Mouse (Mus musculus): Measurements from ENCODE around the gene Hsf2bp.

The Hsf2bp gene

DNA sequence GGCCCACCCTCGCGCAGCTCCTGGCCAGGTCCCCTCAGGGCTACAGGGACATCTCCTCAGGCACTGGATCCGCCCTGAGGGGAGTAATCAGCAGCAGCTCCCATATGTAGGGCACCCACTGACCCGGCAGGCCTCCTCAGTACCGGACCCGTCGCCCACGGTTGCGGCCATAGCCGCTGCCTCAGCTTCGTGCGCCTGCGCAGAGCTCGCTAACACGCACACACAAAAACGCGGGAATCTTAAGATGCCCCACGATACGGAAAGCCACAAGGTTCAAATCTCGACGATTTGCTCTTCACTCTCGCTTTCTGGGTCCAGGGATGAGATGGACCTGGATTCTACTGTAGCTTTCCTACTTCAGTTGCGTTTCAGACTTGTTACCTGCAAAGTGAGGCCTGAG lies 1.8 kb downstream of the Hsf2bp start:
- no peak for DNase-seq (ENCODE audit: low spot score in 2 of 2)

DNA sequence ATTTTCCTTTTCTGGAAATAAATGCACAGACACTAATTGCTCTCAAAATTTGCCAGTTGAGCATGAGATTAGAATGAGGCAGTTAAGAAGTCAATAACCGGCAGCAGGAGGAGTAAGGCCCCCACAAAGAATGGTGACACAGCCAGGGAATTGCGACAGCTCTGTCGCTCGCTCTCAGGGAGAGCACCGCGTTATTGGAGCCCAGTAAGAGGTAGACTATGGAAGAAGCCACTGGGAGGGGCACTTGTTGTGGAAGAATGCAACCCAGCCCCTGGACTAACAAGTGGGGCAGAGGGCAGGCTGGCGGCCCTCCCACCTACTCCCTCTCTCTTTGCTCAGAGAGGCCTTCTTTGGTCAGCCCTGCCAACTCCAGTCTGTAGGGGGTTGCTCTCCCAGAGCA lies 4.5 kb downstream of the Hsf2bp start:
- DNase-seq (ENCODE audit: low spot score in 2 of 2), result no peak

DNA sequence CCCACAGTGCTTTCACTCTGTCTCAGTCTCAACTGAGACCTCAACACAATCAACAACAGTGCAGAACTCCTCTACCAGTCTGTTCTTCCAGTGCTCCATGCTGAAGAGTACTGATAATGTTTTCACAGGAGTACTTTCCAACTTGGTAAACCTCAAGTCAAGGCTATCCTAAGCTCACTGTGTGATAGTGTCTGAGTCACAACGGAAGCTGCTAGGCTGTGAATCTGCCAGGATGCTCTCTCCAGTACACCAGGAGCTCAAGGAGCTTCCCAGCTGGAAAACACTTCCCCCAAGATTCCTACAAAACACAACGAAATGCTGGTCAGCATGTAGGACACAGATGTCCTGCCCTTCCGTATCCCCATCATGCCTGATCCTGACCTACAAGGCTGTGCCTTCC lies 7.8 kb downstream of the Hsf2bp start:
- DNase-seq (ENCODE audit: low spot score in 2 of 2), result no peak

DNA sequence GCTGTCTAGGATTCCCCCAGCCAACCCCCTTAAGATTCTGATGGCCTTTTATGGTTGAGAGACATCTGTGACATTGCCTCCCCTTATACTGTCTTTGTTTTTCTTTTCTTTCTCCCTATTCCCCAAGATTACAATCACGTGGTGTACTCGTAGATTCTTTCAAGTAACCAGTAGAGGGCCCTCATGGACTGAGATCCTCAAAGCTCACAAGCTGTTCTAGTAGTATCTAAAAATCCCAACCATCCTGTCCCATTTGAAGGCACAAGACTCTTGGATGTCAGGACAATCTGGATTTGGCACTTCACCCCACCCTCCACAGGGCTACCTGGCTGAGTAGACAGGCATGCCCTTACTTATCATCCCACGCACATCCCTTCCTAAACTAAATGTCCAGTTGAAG lies 8.5 kb downstream of the Hsf2bp start:
- peak in 1 of 2 experiments; percentile 26 for DNase-seq (ENCODE audit: low spot score in 2 of 2)

DNA sequence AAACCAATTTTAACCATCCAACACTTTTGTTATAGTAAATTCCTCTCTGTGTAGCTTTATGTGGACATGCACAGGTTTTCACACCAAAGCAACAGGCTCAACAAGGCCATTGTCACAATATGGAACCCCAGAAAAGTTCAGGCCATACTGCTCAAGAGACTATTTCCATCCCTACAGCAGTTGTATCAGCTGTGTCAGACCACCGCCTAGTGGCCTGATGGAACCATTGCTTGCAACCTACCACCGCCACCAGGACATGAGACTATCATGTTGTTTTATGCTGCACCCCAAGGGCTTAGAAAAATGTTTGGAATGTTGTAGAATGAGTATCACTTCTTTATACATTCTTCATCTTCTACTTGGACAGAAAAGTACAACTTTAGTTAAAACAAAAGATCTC lies 10.8 kb downstream of the Hsf2bp start:
- DNase-seq (ENCODE audit: low spot score in 2 of 2), result peak; percentile 72 to 76

DNA sequence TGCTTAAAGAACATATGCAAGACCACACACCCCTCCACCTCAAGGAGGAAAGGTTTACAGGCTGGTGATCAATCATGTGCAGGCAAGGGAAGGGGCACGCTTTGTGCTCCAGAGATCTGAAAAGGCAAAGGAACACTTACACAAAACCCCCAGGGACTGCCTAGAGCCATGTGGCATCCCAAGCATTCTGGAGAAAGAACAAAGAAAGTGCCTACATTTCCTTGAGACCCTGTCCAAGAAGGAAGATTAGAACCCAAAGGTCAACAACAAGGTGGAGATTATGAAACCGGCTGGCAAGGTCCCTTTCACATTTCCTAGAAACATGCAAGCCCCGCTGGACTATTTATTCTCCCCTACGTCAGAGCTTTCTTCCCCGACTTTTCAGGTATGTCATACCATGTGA lies 11.5 kb downstream of the Hsf2bp start:
- no peak for DNase-seq (ENCODE audit: low spot score in 2 of 2)

DNA sequence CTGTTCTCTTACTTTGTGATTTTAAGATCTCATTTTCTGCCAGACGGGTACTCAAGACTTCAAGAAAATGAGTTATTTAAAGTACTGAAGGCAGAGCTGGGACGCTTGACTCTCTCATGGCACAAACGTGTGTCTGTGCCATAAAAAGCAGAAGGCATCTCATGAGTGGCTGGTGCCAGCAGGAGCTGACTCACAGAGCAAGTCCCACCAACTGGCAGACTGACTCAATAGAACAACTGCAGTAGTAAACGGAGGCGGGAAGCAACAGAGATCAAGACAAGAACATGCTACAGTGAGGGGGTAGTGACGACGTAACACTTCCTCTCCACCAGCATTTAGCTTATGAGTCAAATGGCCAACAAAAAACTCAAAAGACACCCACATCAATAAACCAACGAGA lies 13.1 kb downstream of the Hsf2bp start:
- peak; percentile 86 to 88 for DNase-seq (ENCODE audit: low spot score in 2 of 2)

DNA sequence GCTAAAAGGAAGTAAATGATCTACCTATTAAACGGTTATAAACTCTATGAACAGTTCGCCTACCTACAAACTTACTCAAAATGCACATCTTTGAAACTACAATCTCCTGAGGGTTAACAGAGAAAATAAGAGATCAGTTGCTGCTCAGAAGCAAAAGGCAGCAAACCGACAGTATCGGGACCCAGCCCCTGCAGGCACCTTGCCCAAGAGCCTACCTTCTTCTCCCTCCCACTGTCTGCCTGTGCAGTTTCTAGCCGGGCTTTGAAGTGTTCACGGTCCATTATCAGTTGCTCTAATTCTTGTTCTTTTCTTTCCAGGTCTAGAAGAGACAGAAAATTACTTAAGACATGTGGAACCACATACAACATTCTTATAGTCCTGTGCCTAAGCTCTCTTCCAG lies 13.6 kb downstream of the Hsf2bp start:
- DNase-seq (ENCODE audit: low spot score in 2 of 2), result no peak

DNA sequence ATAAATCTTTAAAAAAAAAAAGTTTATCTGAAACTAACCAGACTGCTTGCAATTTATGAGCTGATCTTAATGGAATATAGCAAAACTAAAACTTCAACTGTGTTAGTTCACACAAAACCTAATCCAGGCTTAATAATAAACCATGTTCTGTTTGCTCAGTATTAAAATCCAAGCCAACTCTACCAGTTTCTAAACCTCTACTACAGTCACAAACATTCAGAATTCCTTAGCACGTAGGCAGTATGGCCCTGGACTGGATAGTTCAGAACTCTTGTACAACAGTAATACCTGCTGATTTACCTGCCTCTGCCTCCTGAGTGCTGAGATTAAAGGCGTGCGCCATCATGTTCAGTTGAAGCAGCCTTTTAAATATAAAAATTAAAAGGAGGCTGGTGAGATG lies 14.2 kb downstream of the Hsf2bp start:
- no peak for DNase-seq (ENCODE audit: low spot score in 2 of 2)

DNA sequence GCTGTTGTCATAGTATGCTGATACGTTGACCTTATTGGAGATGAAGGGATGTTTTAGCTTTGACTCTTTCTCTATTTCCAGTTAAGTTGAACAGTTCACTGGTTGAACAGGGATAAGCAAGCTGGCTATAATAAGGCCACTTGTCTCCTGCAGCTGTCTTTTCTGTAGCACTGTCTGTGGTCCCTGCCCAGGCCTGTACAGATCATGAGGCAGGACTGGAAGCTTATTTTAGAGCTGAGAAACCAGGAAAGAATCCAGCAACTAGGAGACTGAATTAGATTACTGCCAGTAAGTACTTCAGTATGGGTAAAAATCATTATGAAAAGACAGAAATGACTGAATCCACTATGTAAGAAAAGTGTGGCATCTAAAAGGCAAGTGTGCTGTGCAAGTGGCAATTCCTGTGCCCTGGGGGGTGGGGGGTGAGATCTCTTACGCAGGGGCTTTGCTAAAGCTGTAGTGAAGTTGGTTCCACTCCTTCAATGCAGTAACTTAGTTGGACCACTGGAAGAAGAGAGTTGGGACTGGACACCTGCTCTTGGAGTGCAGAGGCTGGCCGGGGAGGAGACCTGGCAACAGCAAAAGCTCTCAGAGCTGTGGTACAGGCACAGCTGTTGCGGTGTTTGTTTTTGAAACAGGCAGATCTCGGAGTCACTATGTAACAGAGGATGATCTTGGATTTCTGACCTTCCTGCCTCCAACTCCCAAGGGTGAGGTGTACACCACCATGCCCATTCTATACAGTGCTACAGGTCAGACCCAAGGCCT lies 17.8 kb downstream of the Hsf2bp start:
- DNase-seq (ENCODE audit: low spot score in 2 of 2), result no peak

DNA sequence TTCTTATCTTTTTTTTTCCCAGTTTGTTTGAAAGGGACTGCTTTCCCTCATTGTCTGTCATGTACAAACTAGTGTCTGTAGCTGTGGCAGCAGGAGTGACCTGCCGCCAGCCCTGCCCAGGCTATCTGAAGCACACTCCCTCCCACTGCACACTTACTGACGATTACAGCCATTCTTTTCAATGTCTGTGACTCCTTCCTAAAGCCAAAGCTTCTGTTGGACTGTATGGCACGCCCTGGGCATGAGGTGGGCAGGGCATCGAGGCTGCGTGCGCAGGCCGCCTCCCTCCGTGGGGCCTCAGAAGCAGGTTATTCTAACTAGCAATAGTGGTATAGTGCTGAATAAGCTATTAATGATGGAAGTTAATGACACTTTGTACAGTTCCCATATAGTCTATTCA lies 19.7 kb downstream of the Hsf2bp start:
- no peak for DNase-seq (ENCODE audit: low spot score in 2 of 2)

DNA sequence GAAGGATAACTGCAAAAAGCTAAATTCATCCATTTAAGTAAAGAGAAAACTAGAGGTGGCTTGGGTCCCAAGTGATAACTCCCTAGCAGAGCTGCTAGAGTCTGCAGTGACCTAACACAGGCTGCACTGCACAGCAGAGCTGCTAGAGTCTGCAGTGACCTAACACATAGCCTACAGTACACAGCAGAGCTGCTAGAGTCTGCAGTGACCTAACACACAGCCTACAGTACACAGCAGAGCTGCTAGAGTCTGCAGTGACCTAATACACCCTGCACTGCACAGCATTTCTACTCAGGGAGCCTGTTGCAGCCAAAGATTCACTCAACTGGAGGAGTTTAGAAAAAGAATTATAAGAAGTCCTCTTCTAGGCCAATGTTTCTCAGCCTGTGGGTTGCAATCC lies 22.5 kb downstream of the Hsf2bp start:
- no peak for DNase-seq (ENCODE audit: low spot score in 2 of 2)

DNA sequence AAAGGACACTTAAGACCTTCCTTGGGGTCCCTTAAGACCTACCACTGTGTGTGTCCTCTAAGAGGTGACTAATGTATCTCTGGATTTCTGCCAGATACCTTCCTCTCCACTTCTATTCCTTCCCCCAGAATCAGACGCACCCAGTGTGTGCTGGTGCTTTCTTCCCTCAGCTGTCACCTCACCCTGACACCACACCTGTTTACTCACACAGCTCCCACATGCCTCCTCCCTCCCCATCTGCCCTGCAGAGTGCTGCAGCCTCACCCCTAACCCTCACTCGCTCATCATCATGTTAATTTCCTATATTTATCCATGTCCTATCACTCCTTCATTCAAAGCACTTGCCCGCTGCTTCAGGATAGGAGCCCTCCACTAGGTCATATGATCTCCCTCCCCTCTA lies 23.9 kb downstream of the Hsf2bp start:
- no peak for DNase-seq (ENCODE audit: low spot score in 2 of 2)

DNA sequence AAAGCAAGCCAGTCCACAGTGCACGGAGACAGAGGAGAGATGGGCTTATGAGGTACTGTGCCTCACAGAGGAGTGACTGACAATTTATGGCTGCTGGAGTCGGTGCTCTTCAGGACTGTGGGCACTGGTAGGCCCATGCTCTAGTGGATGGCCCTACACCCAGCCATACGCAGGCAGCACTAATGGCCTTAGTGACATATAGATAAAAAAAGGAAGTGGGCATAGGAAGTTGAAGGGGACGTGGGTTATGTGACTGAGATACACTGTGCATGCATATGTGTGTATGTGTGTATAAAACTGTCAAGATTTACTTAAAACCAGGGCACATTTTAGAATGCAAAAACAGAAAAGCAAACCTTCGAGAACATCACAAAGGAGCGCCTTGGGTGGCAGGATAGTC lies 24.5 kb downstream of the Hsf2bp start:
- DNase-seq (ENCODE audit: low spot score in 2 of 2), result no peak

DNA sequence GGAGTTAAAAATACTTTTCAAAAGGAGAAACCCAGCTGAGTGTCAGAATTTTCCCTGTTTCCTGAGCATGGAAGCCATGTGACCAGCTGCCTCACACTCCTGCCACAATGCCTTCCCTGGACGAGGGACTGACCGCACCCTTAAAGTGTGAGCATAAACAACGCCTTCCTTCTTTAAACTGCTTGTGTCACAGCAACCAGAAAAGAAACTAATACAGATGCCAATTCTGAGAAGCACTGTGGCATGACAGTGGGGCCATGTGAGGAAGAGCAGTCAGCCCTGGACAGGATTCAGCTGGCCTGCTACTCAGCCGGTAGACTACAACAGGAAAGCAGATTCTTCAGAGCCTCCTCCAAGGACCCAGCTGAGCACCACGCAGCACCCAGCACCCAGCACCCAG lies 29.3 kb downstream of the Hsf2bp start:
- DNase-seq (ENCODE audit: low spot score in 2 of 2), result no peak

DNA sequence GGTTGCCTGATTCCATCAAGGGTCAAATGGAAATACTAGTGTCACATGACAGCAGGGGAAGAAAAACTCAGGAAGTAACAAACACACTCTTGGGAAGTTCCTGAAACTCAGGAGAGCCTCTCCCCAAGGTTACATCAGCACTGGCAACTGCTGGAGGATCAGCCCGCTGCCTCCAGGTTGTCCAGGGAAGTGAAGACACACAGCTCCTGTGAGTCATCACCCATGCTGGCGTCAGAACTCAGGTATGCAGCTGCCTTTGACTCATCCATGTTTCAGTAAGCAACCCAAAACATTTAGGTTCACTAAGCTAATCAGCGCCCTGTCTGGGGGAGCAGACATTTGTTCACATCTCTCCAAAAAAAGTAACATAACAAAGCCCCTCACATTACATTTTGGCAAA lies 32.9 kb downstream of the Hsf2bp start:
- DNase-seq (ENCODE audit: low spot score in 2 of 2), result no peak

DNA sequence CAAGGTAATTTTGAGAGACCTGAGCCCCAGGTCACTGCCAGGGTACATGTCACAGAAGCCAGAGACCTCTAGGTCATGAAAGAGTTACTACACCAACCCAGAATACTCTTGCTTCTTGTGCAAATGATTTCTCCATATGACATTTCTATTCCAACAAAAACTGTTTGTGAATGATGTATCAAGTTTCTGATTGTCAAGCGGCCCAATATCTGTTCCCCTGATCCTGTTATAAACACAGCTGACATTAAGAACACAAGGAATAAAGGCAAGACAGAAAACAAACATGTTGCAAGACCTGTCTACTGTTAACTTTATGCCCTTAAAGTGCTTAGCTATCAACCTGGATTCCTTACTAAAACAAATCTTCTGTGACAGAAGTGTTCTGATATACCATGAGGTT lies 37.8 kb downstream of the Hsf2bp start:
- DNase-seq (ENCODE audit: low spot score in 2 of 2), result no peak

DNA sequence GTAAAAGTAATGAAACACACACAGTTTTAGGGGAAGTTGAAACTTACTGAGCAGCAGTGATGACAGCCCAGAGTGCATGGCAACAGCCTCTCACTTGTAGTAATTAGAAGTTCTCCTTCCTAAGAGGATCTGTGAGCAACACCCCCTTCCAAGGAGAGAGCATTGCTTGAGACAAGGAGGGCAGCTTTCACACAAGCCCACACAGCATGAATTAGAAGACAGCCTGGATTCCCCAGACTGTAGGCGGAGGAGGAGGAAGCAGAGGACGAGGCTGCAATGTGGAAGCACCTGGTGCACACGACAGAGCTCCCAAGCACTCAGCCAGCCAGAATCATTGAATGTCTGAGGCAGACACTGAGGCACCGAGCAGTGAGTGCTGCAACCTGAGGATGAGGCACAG lies 39.8 kb downstream of the Hsf2bp start:
- peak; percentile 40 to 65 for DNase-seq (ENCODE audit: low spot score in 2 of 2)

DNA sequence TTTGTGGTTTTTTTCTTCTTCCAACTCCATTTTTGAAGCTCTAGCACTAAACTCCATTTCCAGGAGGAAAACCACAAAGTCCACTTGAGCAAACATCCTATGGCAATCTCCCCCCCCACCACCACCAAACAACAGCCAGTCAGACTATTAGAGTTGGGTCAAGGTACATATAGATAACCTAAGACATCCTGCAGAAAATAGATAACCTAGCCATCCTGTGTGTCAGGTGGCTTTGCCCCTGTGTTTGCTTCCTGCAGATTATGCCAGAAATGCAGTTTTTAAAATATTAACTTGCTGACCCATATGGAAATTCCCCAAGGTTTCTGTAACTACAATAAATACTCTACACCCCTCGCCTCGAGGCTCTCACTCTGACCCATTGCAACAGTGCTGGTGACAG lies 40.4 kb downstream of the Hsf2bp start:
- no peak for DNase-seq (ENCODE audit: low spot score in 2 of 2)

DNA sequence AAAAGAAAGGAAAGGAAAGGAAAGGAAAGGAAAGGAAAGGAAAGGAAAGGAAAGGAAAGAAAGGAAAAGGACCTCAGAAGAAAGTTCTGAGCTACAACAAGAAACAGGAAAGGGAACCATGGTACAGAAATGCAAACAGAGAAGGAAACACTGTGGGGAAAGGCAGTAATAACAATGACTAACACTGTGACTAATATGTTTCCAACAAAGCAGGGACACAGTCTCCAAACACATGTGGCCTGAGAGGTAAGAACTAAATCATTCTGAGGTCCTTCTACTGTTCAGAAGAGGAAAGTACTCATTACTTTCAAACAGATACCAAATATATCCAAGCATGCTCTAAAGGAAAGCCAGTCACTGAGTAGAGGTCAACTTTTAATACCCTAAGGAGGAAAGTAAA lies 42.0 kb downstream of the Hsf2bp start:
- no peak for DNase-seq (ENCODE audit: low spot score in 2 of 2)

DNA sequence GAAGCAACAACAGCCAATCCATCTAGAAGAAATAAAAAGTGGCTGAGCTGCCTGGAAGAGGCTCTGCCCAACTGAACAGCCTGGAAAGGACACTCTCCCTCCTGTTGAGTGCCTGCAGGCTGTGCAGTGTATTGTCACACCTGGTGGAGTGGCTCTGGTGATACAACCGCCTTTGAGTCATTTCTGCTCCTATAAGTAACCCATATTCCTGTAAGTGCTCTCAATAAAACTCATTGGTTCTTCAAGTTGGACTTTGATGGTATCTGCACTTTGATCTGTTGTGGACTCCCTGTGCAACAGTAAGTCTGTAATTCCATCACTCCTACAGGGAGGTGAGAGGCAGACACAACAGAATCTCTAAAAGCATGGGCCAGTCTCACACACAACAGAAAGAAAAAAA lies 42.8 kb downstream of the Hsf2bp start:
- DNase-seq (ENCODE audit: low spot score in 2 of 2), result no peak

DNA sequence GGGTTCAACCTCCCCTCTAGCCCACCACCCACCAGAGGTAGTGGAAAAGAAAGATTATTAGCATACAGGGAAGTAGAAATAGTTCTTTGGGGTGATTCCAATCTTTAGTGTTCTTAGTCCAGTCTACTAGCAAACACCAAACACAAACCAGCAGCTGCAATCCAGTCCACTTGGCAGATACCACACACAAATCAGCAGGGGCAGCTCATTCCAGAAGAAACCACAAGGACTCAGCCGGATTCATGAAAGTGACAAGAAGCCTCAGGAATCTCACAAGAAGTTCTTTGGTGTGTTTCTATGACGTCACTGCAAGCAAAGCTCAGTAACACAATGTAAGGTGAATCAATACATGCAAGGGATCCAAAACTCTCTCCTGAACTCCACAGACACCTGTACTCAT lies 44.1 kb downstream of the Hsf2bp start:
- no peak for DNase-seq (ENCODE audit: low spot score in 2 of 2)

DNA sequence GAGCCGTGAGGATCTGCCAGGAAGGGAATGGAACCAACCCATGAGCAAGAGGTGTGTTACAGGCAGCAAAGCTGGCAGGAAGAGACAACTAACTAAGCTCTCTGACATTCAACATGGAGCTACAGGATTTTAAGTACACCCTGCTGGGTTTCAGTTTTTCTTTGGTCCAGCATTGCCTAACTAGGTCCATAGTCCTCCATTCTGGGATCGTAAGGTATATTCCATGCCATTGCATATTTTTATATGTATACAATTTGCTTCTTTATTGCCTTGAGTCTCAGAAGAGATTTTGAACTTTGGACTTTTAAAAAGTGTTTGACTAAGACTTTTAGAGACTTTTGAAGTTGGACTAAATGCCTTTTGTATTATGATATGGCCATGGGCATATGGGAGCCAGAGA lies 47.1 kb downstream of the Hsf2bp start:
- DNase-seq (ENCODE audit: low spot score in 2 of 2), result no peak

DNA sequence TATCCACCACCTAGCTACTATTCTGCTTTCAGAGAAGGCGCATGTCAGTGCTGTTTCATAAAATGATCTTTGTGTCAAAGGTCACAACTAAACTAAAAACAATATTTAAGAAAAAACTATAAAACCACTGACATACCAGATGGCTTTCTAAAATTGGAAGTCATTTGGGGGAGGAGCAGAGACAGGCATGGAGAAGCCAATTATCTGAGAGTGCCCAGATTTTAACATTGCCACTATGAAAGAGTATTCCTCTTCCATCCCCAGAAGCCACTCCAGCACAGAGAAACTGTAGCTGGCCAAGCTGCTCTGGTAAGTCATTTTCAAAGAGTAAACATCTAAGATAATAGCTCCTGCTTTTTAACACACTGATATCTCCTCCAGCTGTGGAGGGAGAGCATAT lies 49.2 kb downstream of the Hsf2bp start:
- no peak for DNase-seq (ENCODE audit: low spot score in 2 of 2)
